Mouse (Mus musculus) spleen, adult 10 weeks (tissue): ENCODE data around the gene Tktl2. TPM values are rescaled to one million over a fixed set of nuclear protein-coding genes. Genes with fewer than 3 reads are reported as not detected.

Experiments used
- polyA plus RNA-seq: library from polyadenylated mRNA; stranded (reverse); fragments of 350-450 nt; fragmentation: Illumina TruSeq; extraction: RNeasy Lipid Tissue Mini Kit (QIAGEN cat#74804); gene quantifications from one replicate; pipeline ENCODE4 v1.2.3, GENCODE M21; 2015; ENCODE audit warnings: low replicate concordance; ENCODE audit not compliant: insufficient read depth

The Tktl2 gene
- not detected for polyA plus RNA-seq

GRCm38 (mm10) chr8:66511537-66511936 lies at the start of gene Tktl2:
Tktl2 (plus strand) TSS chr8:66511756.

DNA sequence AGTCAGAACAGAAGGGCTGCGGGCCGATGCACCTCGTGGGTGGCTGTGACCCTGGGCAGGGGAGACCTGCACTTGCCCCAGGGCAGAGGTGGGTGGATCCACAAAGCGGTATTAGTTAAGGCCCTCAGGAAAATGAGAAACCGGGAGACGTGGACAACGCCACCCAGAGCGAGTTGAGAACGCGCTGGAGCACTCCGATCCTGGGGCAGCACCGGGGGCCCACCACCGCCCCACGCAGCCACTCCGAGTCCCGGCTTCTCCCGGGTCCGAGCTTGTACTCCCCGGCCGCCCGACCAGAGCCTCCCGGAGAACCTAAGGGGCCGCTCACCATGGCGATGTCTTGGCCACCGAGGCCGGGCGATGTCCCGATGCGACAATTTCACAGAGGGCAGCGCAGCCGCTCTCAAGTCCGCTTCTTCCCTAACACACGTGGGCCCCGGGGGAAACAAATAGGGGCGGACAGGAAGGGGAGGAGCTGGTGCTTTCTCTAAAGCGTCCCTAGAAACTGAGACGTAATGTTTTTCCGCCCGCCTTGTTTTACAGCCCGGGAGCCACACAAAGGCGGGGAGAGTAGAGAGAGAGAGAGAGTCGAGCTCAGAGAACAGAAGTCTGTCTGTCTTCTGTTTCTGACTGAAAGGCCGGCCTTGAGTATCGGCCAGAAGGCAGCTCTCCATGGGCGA lies 25.3 kb upstream of the Tktl2 start, which contains the start of gene Tma16:
TSS of gene Tma16 (minus strand) at position 447 of the 680 bp plus-strand sequence.

Other genes starting within 250 kb of the Tktl2 start
- 14.7 TPM for gene Tma16, start 25.2 kb upstream of the Tktl2 start, polyA plus RNA-seq
- gene Npy5r, start 176.4 kb downstream of the Tktl2 start, polyA plus RNA-seq = not detected
- gene Npy1r, start 185.4 kb downstream of the Tktl2 start, polyA plus RNA-seq = 13.0 TPM